Mouse (Mus musculus): ENCODE results near the gene Fam160b1. TPM values are rescaled to one million over a fixed set of nuclear protein-coding genes. Genes with fewer than 3 reads are reported as not detected.

Fam160b1 gene
- polyA plus RNA-seq, 1 experiment from 2014 or later, result 14.9 TPM

DNA sequence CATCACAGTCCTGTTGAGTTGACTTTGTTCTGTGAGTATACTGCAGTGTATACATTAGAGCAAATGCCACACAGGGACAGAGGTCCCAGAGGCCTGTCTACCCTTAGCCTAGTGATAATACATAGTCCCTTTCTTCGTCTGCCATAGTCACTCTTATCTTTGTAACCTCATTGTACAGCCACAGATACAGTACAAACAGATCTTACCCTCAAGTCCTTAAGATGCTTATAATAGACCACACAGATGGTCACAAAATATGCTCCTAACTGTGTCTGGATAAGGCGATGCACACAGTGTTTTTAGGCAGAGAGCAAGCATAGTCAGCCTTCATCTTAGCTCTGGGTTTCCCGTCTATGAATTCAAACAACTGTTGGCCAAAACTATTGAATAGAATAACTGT, 43.9 kb upstream of the Fam160b1 start:
- H3K9ac ChIP-seq (replicated peaks; ENCODE audit: low read depth), result no peak overlapping the region
- 89% methylated on average over 3 of the region's 3 CpGs for WGBS
- no peak overlapping the region for H3K27ac ChIP-seq (ENCODE audit: low read length)

DNA sequence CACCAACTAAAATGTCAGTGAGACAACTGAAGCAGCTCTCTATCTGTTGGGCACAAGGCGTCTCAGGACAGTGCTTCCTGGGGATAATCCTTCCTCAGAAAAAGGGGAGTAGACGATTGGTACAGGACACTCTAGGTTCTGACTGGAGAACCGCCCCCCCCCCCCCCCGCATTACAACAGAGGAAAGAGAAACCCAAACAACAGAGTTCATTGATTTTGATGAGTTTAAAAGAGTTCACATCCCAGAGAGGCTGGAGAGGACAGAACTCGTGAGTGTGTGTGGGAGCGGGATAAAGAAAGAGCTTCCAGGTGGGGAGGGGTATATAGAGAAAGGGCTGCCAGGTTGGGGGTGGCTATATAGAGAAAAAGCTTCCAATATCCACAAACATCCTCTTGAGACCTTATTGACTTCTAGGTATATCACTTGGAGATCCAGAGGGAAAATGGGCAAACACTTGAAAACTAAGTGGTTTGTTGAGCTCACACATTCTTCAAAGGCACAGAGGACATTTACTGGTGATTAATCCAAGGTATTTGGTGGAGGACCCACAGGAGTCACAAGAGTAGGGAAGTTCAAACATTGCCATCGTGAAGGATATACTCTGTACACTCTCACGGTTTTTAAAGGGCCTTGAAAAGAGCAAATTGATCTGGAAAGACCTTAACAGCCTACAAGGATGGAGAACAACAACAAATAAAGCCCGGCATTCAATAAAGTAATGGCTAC, 39.7 kb upstream of the Fam160b1 start:
- H3K9ac ChIP-seq (replicated peaks; ENCODE audit: low read depth), result no peak overlapping the region
- no peaks in the 10 kb centered on the region for H3K9me3 ChIP-seq (ENCODE audit: low read length)
- ATAC-seq (peak; percentile 75), DNase-seq (ENCODE audit: low spot score) (peak; percentile 59)
- H3K27ac ChIP-seq (ENCODE audit: low read length), result no peak overlapping the region
- WGBS, result 56% methylated on average over 9 of the region's 9 CpGs
- TF ChIP-seq CTCF (IDR thresholded peaks at IDR 0.05), result no peak
- TF ChIP-seq EP300 (IDR thresholded peaks at IDR 0.05), result peak; percentile 78
- H3K27me3 ChIP-seq (replicated peaks; ENCODE audit: insufficient read depth, low read length), result no peaks in the 10 kb centered on the region
- H3K4me1 ChIP-seq (ENCODE audit: insufficient read depth, low read depth, low read length), result no peaks in the 10 kb centered on the region
- no peaks in the 10 kb centered on the region for H3K36me3 ChIP-seq (ENCODE audit: insufficient read depth, low read length)
- H3K4me3 ChIP-seq (ENCODE audit: low read depth, low read length), result no peak overlapping the region
- no peak overlapping the region for H3K4me2 ChIP-seq (replicated peaks; ENCODE audit: low read depth, low read length)

More for the DNA sequence above, 43.9 kb upstream of the Fam160b1 start:
- Histone ChIP-seq H3K27me3 (replicated peaks; ENCODE audit: insufficient read depth, low read length) (no peaks in the 10 kb centered on the region; the same call in 1 of the 2 replicates), H3K9me3 (ENCODE audit: low read length) (no peaks in the 10 kb centered on the region), H3K4me2 (replicated peaks; ENCODE audit: low read depth, low read length) (no peak overlapping the region), H3K4me3 (ENCODE audit: low read depth, low read length) (no peak overlapping the region), H3K36me3 (ENCODE audit: insufficient read depth, low read length) (no peaks in the 10 kb centered on the region), H3K4me1 (ENCODE audit: insufficient read depth, low read depth, low read length) (peaks cover 10% of the 10 kb centered on the region; the same call in 1 of the 2 replicates)
- DNase-seq (ENCODE audit: low spot score), result no peak
- ATAC-seq, result no peak
- no peak for TF ChIP-seq CTCF (IDR thresholded peaks at IDR 0.05)
- no peak for TF ChIP-seq EP300 (IDR thresholded peaks at IDR 0.05)

- Histone ChIP-seq H3K9ac (replicated peaks; ENCODE audit: low read depth) (no peak overlapping the region), H3K4me3 (ENCODE audit: low read depth, low read length) (no peak overlapping the region), H3K9me3 (ENCODE audit: low read length) (no peaks in the 10 kb centered on the region), H3K4me2 (replicated peaks; ENCODE audit: low read depth, low read length) (no peak overlapping the region), H3K4me1 (ENCODE audit: insufficient read depth, low read depth, low read length) (no peaks in the 10 kb centered on the region), H3K27me3 (replicated peaks; ENCODE audit: insufficient read depth, low read length) (no peaks in the 10 kb centered on the region), H3K36me3 (ENCODE audit: insufficient read depth, low read length) (no peaks in the 10 kb centered on the region), H3K27ac (ENCODE audit: low read length) (no peak overlapping the region)
- ATAC-seq, result no peak
- WGBS, result 66% methylated on average over 3 of the region's 3 CpGs
- DNase-seq (ENCODE audit: low spot score), result no peak
- TF ChIP-seq CTCF (IDR thresholded peaks at IDR 0.05) (no peak), EP300 (IDR thresholded peaks at IDR 0.05) (no peak)
Measured at GRCm38 (mm10) chr19:57321839-57322238, 38.6 kb upstream of the Fam160b1 start.

GRCm38 (mm10) chr19:57322491-57322890, 38.0 kb upstream of the Fam160b1 start:
- WGBS, result 51% methylated on average over 4 of the region's 4 CpGs

GRCm38 (mm10) chr19:57323087-57323486, 37.4 kb upstream of the Fam160b1 start:
- DNase-seq (ENCODE audit: low spot score) (no peak), ATAC-seq (0 out of 2 replicates have a peak, but pooled peaks have one; percentile 2)
- H3K36me3 ChIP-seq (ENCODE audit: insufficient read depth, low read length), result no peaks in the 10 kb centered on the region
- H3K9me3 ChIP-seq (ENCODE audit: low read length), result no peaks in the 10 kb centered on the region
- H3K4me3 ChIP-seq (ENCODE audit: low read depth, low read length), result no peak overlapping the region
- H3K4me1 ChIP-seq (ENCODE audit: insufficient read depth, low read depth, low read length), result no peaks in the 10 kb centered on the region
- H3K27ac ChIP-seq (ENCODE audit: low read length), result no peak overlapping the region
- peak; percentile 43 for TF ChIP-seq CTCF (IDR thresholded peaks at IDR 0.05)
- peak; percentile 15; the same call in 1 of the 2 replicates for TF ChIP-seq EP300 (IDR thresholded peaks at IDR 0.05)
- H3K4me2 ChIP-seq (replicated peaks; ENCODE audit: low read depth, low read length), result no peak overlapping the region
- 76% methylated on average over 8 of the region's 8 CpGs for WGBS
- no peak overlapping the region for H3K9ac ChIP-seq (replicated peaks; ENCODE audit: low read depth)
- no peaks in the 10 kb centered on the region for H3K27me3 ChIP-seq (replicated peaks; ENCODE audit: insufficient read depth, low read length)

More at GRCm38 (mm10) chr19:57322491-57322890, 38.0 kb upstream of the Fam160b1 start:
- Histone ChIP-seq H3K4me1 (ENCODE audit: insufficient read depth, low read depth, low read length) (no peaks in the 10 kb centered on the region), H3K9ac (replicated peaks; ENCODE audit: low read depth) (no peak overlapping the region), H3K9me3 (ENCODE audit: low read length) (no peaks in the 10 kb centered on the region), H3K27ac (ENCODE audit: low read length) (no peak overlapping the region), H3K4me2 (replicated peaks; ENCODE audit: low read depth, low read length) (no peak overlapping the region), H3K27me3 (replicated peaks; ENCODE audit: insufficient read depth, low read length) (no peaks in the 10 kb centered on the region), H3K36me3 (ENCODE audit: insufficient read depth, low read length) (no peaks in the 10 kb centered on the region), H3K4me3 (ENCODE audit: low read depth, low read length) (no peak overlapping the region)
- DNase-seq (ENCODE audit: low spot score) (no peak), ATAC-seq (no peak)
- TF ChIP-seq CTCF (IDR thresholded peaks at IDR 0.05) (no peak), EP300 (IDR thresholded peaks at IDR 0.05) (no peak)

- H3K36me3 ChIP-seq (ENCODE audit: insufficient read depth, low read length), result no peaks in the 10 kb centered on the region
- ATAC-seq (peak; percentile 60; the same call in 1 of the 2 replicates), DNase-seq (ENCODE audit: low spot score) (peak; percentile 87)
- no peaks in the 10 kb centered on the region for H3K4me1 ChIP-seq (ENCODE audit: insufficient read depth, low read depth, low read length)
- H3K4me3 ChIP-seq (ENCODE audit: low read depth, low read length), result no peak overlapping the region
- no peak overlapping the region for H3K4me2 ChIP-seq (replicated peaks; ENCODE audit: low read depth, low read length)
- TF ChIP-seq EP300 (IDR thresholded peaks at IDR 0.05), result peak; percentile 32; the same call in 1 of the 2 replicates
- TF ChIP-seq CTCF (IDR thresholded peaks at IDR 0.05), result peak; percentile 88
- 23% methylated on average over 7 of the region's 7 CpGs for WGBS
- no peaks in the 10 kb centered on the region for H3K27me3 ChIP-seq (replicated peaks; ENCODE audit: insufficient read depth, low read length)
- no peaks in the 10 kb centered on the region for H3K9me3 ChIP-seq (ENCODE audit: low read length)
- no peak overlapping the region for H3K9ac ChIP-seq (replicated peaks; ENCODE audit: low read depth)
- H3K27ac ChIP-seq (ENCODE audit: low read length), result no peak overlapping the region
Measured at GRCm38 (mm10) chr19:57325748-57326300, 34.7 kb upstream of the Fam160b1 start.
